Mouse (Mus musculus): ENCODE data around the gene Proser2.

Gene Proser2

DNA sequence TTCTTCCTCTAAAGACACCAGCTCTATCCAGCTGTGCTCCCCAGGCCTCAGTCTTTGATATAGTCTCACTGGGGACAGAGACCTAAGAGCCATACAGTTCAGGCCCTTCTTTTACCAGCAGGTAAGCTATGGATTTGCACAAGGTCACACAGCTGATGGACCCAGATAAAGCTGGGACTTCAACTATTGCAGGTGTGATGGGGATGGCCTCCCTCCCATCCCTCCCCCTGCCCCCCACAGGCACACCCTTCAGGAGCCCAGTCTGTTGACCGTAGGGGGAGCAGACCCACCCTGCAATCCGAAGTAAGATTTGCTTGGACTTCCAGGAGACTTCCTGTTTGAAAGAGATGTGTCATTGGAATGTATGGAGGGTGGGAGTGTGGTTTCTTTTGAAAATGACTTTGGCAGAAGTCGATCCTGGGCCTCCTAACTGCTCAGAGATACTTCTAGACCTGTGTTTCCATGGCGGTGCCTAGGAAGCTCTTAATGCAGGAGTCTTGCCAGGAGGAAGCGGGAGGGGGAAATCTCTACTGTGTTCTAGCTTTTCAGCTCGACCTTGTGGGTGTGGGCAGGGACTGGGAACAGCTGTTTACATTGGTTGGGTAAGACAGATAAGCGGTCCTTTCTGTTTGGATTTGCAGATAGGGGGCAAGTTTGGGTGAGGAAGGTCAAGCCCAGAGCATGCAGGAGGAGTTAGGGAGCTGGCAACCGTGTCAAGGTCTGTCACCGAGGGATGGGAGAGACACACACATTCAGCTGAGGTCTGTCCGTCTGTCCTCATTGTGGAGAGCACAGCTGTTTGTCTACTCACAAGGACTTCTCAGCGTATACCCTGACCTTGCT lies 58.2 kb downstream of the Proser2 start:
- no peak for DNase-seq

DNA sequence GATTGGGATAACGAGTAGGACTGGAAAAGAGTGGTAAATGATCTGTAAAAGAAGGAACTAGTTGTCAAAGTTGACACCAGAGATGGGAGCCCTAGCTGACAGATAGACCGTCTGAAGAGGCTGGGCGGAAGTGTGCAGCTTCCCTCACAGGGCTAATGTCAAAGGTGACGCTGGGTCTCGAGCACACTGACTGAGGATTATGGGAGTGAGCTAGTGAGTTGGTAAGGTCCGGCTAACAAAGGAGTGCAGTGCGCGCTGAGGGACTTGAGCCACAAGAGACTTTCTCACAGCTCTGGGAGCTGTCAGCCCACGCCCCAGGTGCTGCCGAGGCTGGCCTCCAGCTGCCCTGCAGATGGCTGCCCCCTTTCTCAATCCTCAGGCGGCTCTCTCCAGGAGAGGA lies 59.1 kb downstream of the Proser2 start:
- DNase-seq: no peak

DNA sequence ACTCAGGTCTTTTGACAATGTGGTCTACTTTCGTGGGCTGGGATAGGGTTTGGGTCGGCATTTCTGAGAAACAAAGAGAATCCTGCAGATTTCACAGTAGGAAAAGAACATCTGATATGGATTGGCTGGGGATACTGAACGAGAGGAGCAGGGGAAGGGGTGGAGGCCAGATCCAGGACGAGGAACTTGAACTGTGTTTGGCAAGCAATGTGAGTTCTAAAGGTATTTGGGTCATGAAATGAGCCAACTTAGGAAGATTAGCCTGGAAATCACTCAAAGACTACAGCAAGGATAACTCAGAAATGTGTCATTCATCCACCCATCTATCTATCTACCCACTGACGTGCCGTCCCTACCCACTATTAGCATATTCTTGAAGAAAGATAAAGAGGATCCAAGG lies 62.7 kb downstream of the Proser2 start:
- no peak for DNase-seq

DNA sequence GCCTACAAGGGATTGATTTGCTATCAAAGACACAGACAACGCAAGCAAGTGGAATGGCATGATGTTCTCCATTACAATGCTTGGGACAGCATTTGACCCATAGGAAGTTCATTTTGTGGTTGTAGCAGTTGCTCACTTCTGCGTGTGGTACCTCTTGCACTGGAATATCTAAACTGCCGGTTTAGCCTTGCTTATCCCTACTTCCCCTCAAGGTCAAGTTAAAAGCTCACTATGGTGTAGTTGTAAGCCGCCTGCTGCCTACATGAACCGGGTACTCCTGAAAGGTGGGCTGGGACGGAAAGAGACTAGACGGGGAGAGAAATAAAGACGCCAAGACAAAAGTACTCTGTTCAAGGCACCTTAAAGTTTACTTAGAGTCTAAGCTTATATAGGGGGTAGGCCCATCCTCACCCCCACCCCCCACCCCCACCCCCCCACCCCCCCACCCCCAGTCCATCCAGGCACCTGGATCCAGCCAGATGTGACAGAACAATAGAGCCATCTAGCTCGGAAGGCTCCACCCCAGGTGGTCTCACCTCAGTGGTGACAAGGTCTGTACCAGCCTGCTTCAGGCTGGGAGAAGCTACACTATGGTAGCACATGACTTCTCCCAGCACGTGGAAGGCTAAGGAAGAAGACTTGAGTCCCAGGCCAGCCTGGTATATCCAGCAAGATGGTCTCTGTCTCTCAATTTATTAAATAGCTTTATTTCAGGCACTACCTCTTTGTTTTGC lies 69.8 kb downstream of the Proser2 start:
- DNase-seq: no peak

GRCm38 (mm10) chr2:6059291-6059690 lies 70.7 kb downstream of the Proser2 start:
- DNase-seq: no peak

GRCm38 (mm10) chr2:6056518-6056917 lies 73.5 kb downstream of the Proser2 start:
- DNase-seq: no peak

DNA sequence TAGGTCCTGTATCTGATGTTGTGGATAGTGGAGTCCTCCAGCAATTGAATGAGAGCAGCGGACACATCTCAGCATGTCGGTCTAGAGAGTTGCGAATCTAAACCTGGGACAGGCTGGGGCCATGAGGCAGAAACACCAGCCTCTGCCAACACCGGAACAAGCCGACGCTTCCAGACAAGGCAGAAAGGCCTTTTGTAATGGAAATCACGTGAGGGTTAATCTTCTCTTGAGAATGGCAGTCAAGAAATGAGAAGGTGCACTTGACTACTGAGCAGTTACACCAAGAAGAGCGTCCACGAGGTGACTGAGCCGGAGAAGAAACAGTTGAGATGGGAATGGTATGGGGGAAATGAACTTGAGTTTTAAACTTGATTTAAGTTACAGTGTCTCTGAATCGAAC lies 74.5 kb downstream of the Proser2 start:
- DNase-seq: no peak

- DNase-seq: no peak
Measured at GRCm38 (mm10) chr2:6049018-6049417, 81.0 kb downstream of the Proser2 start.

DNA sequence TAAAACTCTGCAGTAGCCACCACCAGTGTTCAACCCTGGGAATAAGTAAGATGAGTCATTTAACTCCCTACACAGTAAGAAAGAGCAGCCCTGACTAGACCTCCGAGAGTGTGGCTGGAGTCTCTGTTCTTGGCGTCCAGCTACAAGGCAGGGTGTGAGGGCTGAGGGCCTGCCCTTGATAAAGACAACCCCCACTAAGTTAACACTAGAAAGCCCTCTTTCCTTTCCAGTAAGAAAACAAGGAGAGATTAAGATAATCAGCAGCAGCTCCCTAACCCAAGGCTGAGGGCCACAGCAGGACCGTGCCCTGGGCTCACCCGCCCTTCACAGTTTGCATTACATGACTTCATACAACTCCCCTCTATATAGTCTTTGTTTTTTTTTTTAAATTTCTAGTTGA lies 81.4 kb downstream of the Proser2 start:
- DNase-seq: no peak
